Mouse (Mus musculus) cortical plate, adult 2 months (tissue): ENCODE results near the gene Dnmt3a.

ENCODE experiments used
- CTCF ChIP-seq: fragments of 200-500 bp; IDR thresholded peaks from 2 replicates; pipeline ENCODE4 v1.5.1; 2011; ENCODE audit warnings: mild to moderate bottlenecking, control low read depth, low read length; ENCODE audit not compliant: insufficient read depth; ENCODE audit errors: extremely low read depth
- POLR2A ChIP-seq: fragments of 200-500 bp; IDR thresholded peaks from 2 replicates; pipeline ENCODE4 v1.6.1; 2011; ENCODE audit warnings: mild to moderate bottlenecking, low read length, control low read depth; ENCODE audit not compliant: insufficient read depth; ENCODE audit errors: extremely low read depth

DNA sequence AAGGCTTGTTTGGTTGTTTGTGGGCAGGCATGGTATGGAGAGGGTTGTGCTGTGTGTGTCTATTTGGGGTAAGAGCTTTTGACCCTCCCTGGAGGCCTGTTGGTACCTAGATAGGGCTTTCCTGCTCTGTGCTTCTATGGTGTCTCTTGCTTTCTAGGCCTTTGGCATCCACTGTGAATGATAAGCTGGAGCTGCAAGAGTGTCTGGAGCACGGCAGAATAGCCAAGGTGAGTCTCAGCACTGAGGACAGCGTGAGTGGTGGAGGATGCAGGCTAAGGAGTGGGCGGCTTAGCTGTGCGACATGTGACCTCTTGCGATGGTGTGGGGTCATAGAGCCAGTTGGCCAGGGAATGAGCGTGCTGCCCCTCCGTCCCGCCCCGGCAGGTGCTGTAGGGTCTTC lies 99.6 kb downstream of the Dnmt3a start:
- no peak for TF ChIP-seq CTCF
- TF ChIP-seq POLR2A: no peak
